Mouse (Mus musculus) lung, postnatal 10 days (tissue): ENCODE measurements around the gene Bace2.

Source experiments
- DNase-seq: peaks from one replicate; pipeline ENCODE4 v3.0.0; 2021

The Bace2 gene

GRCm38 (mm10) chr16:97356499-97357187 lies at the start of gene Bace2:
Gene Bace2 (plus strand): TSS chr16:97356742.
- DNase-seq: peak; percentile 90

GRCm38 (mm10) chr16:97307594-97307993 lies 48.9 kb upstream of the Bace2 start:
- DNase-seq: no peak

GRCm38 (mm10) chr16:97309796-97310569 lies 46.6 kb upstream of the Bace2 start:
- DNase-seq: no peak

- DNase-seq: peak; percentile 23
Observed at GRCm38 (mm10) chr16:97310570-97310846, 46.0 kb upstream of the Bace2 start.

- peak; percentile 81 for DNase-seq
Observed at GRCm38 (mm10) chr16:97312960-97313686, 43.4 kb upstream of the Bace2 start.

- no peak for DNase-seq
Observed at GRCm38 (mm10) chr16:97321576-97321975, 35.0 kb upstream of the Bace2 start.

GRCm38 (mm10) chr16:97322604-97323003 lies 33.9 kb upstream of the Bace2 start:
- DNase-seq: no peak

GRCm38 (mm10) chr16:97325975-97326374 lies 30.6 kb upstream of the Bace2 start:
- DNase-seq: peak; percentile 43

GRCm38 (mm10) chr16:97328602-97329001 lies 27.9 kb upstream of the Bace2 start:
- DNase-seq: no peak

- DNase-seq: no peak
Observed at GRCm38 (mm10) chr16:97353013-97353412, 3.5 kb upstream of the Bace2 start.

- no peak for DNase-seq
Observed at GRCm38 (mm10) chr16:97354632-97355031, 1.9 kb upstream of the Bace2 start.

GRCm38 (mm10) chr16:97357188-97357821 lies 763 bp downstream of the Bace2 start:
- DNase-seq: peak; percentile 76

GRCm38 (mm10) chr16:97362231-97362888 lies 5.8 kb downstream of the Bace2 start:
- no peak for DNase-seq

- no peak for DNase-seq
Observed at GRCm38 (mm10) chr16:97366141-97366540, 9.6 kb downstream of the Bace2 start.

GRCm38 (mm10) chr16:97370258-97370657 lies 13.7 kb downstream of the Bace2 start:
- no peak for DNase-seq

GRCm38 (mm10) chr16:97387955-97388354 lies 31.4 kb downstream of the Bace2 start:
- no peak for DNase-seq

- DNase-seq: peak; percentile 38
Observed at GRCm38 (mm10) chr16:97391289-97391688, 34.7 kb downstream of the Bace2 start.

GRCm38 (mm10) chr16:97391701-97392384 lies 35.3 kb downstream of the Bace2 start:
- no peak for DNase-seq

GRCm38 (mm10) chr16:97396436-97396835 lies 39.9 kb downstream of the Bace2 start:
- DNase-seq: no peak

GRCm38 (mm10) chr16:97397945-97398531 lies 41.5 kb downstream of the Bace2 start:
- DNase-seq: no peak

- DNase-seq: no peak
Observed at GRCm38 (mm10) chr16:97399991-97400390, 43.4 kb downstream of the Bace2 start.

GRCm38 (mm10) chr16:97401741-97402140 lies 45.2 kb downstream of the Bace2 start:
- no peak for DNase-seq
